Mouse (Mus musculus) heart, adult 8-10 months (tissue): Measurements from ENCODE around the gene Ppp1r1c. TPM values are rescaled to one million over a fixed set of nuclear protein-coding genes. Genes with fewer than 3 reads are reported as not detected.

Experiments used
- DNase-seq: peaks from one replicate; pipeline ENCODE4 v3.0.0; 2022; ENCODE audit warnings: low spot score
- total RNA-seq, 4 experiments: library from RNA; stranded (reverse); gene quantifications; 2 replicates each; pipeline ENCODE4 v1.2.4; 2022

Ppp1r1c gene
- 1 to 10 TPM in 2 of 4 experiments, under 1 TPM in 2; 0.44 to 2.7 (median 1.2) TPM for total RNA-seq

DNA sequence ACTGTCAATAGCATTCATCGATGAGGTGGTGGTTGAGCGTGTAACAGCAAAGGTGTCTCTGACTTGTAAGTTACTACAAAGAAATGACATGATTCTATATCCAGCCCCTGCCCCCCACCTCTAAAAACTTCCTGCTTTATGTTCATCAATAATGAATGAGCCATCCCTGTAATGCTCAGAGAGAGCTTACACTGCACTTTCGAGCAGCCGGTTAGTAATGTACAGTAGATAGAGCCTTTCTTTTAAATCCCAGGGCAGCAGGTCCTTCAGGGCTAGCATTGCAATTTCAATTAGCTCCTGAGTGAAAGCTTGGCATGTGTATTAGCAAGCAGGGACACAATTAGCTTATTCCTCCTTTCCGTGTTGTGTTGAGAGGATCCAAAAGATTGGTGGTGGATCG lies at the start of gene Ppp1r1c:
Gene Ppp1r1c, plus strand, starts transcription at position 206 of the 400 bp plus-strand sequence.
- DNase-seq: no peak

GRCm38 (mm10) chr2:79660417-79661185 lies 47.0 kb upstream of the Ppp1r1c start:
- DNase-seq: no peak

DNA sequence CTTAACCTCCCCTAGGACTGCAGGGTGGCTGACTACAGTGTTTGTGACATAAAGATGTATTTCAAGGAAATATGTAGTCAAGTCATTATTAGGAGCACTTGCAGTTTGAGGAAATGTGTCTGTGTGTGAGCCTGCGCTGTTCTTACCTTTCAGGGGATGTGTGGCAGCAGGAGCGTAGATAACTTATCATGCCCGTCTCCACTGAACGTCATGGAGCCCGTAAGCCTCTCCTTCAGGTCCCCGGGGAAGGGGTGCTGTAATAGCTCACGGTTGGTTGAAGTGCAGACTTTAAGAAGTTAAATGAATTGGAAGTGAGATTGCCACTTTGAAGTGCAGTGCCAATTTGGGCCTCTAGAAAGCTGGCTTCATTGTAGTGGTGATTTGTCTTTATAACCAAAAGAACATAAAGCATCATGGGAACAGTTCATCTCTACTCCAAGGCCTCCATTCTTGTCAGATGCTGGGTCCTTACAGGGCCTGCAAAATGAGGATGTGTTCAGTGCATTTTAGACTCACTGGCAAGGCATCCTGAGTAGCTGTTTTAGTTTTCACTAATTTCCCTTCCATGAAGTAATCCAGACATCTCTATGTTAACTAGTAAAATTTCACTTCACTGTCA lies 46.0 kb upstream of the Ppp1r1c start:
- DNase-seq: no peak

DNA sequence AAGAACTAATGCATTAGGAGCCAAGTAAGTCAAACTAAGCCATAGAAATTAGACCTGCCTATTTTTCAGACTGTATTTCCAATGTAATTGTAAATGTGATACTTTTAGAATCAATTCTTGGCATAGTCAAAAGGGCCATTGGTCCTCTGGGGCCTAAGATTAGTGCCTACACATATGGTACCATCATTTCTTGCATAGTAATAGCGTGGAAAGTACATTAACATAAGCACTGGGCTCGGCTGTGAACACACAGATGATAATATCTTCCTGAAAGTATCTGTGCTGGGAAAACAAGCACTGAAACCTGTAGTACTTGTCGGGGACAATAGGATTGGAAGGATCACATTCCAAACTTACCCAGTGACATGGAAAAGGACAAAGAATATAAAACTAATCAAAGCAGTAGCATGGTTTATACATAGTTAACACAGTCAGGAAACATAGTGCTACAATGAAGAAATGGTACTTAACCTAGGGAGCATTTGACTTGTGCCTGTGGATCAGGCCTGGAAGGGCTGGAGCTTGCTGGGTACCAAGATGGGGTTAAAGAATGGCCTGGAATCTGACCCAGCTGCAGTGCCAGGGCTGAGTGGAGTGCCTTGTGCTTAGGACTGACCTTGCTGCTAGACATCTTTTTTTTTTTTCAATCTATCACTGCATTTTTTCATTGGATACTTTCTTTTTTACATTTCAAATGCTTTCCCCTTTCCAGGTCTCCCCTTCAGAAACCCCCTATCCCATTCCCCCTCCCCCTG lies 42.9 kb upstream of the Ppp1r1c start:
- DNase-seq: no peak

- no peak for DNase-seq
These were observed 42.1 kb upstream of the Ppp1r1c start for GRCm38 (mm10) chr2:79665492-79665891.

DNA sequence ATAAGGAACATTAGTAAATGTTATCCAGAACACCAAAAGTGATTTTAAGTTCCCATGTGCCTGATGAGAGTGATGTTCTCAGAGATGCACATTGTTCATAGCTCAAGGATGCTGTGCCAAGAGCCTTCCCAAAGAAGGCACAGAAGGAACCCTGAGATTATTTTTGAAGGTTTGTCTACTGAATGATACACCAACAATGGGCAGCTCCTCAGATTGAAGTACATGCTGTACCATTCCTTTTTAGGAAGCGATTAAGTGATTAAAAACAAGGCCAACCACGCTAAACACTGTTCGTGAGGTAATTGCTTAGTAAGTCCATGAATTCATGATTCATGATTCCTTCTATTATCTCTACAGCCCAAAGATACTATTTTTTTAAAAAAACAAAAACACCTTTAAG lies 32.3 kb upstream of the Ppp1r1c start:
- no peak for DNase-seq

GRCm38 (mm10) chr2:79677663-79678257 lies 29.8 kb upstream of the Ppp1r1c start:
- DNase-seq: no peak

- DNase-seq: no peak
These were observed 25.9 kb upstream of the Ppp1r1c start for GRCm38 (mm10) chr2:79681672-79682071.

GRCm38 (mm10) chr2:79683258-79683657 lies 24.3 kb upstream of the Ppp1r1c start:
- no peak for DNase-seq

DNA sequence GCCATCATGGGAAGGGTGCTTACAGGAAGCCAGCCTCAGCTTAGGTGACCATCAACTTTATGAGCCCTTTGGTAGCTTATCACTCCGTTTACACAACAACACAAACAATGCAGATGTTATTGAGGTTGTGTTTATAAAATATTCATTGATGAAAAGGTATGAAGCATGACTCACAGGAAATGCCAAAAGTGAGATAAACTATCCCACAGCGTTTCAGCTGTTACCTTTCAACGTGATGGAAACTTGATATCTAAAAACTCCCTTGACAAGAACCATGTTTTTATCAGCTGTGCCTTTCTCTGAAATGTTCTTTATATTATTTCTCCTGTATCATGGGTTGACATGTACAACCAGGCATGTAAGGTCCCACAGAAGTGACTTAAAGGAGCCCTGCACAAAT lies 16.7 kb upstream of the Ppp1r1c start:
- DNase-seq: no peak

DNA sequence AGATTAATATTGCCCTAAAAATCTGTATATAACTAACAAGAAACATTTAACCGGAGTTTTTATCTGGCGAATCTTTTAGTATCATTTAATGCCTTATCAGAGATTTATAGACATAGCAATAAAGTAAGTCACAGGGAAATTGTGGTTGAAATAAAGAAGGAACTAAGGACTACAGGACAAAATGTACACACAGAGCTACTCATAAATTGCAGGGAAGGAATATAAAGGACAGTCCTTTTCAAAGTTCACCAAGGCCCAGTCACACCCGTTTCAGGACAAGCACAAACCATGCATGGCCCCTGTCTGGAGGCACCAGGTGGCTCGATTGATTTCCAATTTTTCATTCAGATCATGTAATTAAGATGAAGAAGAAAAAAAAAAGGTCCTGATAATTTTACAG lies 12.4 kb upstream of the Ppp1r1c start:
- DNase-seq: no peak

GRCm38 (mm10) chr2:79695939-79696338 lies 11.6 kb upstream of the Ppp1r1c start:
- DNase-seq: no peak

- DNase-seq: peak; percentile 13
These were observed 10.9 kb upstream of the Ppp1r1c start for GRCm38 (mm10) chr2:79696478-79697230.

DNA sequence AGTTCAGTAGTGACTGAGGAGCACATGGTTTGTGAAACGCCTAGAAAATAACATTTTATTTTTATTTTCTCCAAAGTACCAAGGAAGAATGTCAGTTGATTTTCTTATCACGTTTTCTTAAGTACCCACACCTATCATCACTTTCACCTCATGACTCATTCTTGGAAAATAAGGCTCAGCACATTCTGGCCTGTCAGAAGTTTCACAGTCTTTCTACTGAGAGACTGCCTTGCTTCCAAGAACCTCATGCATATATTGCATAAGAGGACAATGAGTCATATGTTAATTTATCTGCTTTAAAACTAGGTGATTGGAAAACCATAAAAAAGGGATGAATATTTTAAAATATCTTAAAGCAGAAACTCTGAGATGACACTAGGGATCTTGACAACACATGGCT lies 9.4 kb upstream of the Ppp1r1c start:
- no peak for DNase-seq

- DNase-seq: no peak
These were observed 2.8 kb upstream of the Ppp1r1c start for GRCm38 (mm10) chr2:79704773-79705172.

DNA sequence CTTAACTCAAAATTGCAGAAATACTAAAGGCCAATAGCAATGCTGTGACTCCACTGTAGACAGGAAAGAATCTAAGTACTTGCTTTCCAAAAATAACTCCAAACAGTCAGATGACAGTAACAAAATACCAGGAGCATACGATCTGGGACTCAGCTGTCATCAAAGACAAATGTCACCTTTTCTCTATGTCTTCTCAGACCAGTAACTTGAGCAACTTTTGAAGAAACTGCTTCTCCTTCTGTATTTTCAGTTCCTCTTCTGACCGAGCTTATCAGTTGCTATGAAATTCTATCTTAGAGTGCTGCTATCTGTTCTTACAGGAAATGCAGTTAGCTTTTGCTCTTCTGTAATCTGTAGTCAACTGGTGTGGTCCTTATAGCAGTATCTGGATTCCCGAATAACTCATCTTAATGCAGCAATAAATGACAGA lies 6.1 kb downstream of the Ppp1r1c start:
- no peak for DNase-seq

DNA sequence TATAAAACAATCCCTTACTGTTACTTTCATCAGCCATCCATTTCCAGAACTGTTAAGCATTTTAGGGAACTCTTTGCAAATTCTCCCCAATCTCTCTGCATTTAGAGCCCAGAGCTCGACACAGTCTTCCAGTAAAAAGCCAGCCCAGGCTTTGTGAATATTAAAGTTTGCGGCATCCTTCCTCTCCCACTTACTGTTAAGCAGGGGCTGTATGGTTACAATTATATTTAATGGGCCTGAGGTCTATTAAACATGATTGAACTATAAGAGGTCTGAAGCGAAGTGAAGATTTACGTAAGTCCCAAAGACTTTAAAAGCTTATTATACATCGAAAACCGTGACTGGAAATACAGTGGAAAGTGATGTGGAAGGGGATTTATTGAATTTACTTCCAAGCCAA lies 7.2 kb downstream of the Ppp1r1c start:
- no peak for DNase-seq

- no peak for DNase-seq
These were observed 8.3 kb downstream of the Ppp1r1c start for GRCm38 (mm10) chr2:79715925-79716324.

DNA sequence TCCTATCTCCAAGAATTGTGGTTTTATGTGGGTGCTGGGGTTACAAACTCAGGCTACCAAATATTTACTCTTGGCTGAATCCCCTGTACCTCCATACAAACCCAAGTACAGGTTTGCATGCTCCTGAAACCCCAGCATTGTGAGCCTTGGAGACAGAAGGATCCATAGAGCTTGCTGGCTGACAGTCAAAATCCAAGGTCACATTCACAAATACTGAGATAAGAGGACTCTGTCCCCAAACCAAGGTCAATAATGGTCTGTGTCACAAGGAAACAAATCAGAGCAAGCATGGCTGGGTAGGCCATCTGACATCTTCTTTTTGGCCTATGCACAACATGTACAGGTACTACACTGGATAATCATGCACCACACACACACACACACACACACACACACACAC lies 10.3 kb downstream of the Ppp1r1c start:
- no peak for DNase-seq

DNA sequence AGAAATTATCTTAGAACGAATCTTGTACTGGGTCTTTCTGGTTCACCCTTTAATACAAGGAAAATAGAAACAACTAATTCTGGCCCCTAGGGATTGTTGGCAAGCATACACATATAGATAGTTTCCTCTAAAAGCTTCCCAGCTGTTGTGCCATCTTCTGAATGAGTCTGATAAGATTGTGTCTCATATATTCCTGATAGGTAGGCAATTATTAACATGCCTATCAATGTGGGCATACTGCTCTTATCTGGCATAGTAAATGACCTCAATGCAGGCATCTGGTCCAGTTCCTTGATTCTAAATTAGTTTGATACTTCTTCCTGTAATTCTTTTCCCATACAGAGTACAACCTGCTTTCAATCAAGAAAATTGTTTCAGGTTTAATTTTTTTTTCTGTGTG lies 14.8 kb downstream of the Ppp1r1c start:
- DNase-seq: no peak

GRCm38 (mm10) chr2:79738958-79739357 lies 31.4 kb downstream of the Ppp1r1c start:
- DNase-seq: peak; percentile 7
